Mouse (Mus musculus): ENCODE measurements around the gene Ndc1.

Ndc1 gene

DNA sequence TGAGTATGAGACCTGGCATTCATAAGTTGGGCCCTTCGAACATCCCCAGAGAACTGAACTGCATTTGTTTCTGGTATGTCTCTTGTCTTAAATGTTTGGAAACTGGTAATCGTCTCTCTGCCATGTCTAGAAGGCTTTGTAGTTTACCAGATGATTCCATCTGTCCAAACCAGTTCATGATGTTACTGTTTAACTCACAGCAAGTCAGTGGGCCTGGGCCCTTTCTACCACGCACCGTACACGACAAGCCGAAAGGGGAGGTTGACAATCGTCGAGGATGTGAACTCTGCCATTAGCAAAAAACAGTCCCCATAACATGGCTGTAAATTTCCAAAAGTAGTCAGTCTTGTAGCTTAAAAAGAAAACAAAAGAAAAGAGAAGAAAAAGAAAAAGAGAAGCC lies 71.2 kb downstream of the Ndc1 start:
- no peak for DNase-seq (ENCODE audit: extremely low read depth, insufficient read length, low spot score)

DNA sequence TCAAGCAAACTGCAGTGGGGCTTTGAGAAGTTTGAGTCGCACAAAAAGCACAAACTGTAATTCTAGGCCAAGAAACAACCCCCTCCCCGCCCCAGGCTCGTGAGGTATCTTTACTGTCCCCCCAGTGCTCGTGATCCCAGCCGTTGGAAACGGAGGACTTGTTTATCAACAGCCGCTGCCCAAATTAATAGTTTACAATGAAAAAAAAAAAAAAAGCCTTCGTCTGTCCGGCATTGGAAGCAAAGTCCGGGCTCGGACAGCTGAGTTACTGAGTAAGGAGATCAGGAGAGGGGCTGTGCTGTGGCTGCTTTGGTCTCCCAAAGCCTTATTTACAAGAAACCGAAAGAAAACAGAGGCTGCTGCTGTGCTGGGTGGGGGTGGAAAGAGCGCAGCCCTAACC lies 72.7 kb downstream of the Ndc1 start:
- no peak for DNase-seq (ENCODE audit: extremely low read depth, insufficient read length, low spot score)

DNA sequence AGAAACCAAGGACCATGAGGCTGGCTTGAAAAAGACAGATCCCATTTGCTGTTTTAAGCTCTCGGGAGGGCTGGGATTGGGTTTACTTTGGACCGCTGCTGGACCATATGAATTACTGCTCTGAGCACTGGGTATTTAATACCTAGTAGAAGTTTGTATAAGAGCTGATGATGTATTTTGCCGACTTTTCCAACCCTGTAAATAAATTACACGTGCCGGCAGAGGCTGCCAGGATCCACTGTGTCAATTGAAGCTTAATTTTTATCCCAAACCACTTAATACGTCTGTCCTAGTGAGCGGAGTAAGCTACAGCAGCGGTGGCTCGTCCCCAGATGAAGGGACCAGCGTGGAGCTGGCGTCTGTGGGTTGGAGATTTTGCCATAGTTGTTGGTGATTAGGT lies 74.7 kb downstream of the Ndc1 start:
- DNase-seq (ENCODE audit: extremely low read depth, insufficient read length, low spot score): no peak

DNA sequence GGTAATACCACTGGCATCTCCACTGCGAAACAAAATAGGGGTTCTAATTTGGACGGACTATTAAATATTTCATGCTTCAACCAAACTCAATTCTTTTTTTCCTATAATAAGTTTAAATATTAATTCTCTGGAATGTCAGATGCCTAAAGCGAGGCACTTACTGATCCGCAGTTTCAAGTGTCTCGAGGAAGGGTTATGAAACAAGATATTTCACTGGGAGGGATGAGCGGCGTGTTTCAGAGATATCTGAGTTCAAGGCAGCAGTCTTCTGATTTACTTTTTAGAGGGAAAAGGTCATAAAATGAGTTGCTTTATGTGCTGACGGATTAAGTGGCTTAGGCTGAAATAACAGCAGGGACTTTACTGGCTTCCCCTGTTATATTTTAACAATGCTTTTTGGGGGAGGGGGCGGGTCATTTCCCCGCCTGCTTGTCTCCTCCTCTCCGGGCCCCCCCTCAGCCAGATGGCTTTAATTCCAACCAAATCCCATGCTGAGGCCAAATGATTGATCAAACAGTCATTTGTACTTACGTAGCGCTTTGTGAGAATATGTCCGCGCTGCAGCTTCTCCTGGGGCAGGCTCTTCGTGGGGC lies 75.4 kb downstream of the Ndc1 start:
- no peak for DNase-seq (ENCODE audit: extremely low read depth, insufficient read length, low spot score)

DNA sequence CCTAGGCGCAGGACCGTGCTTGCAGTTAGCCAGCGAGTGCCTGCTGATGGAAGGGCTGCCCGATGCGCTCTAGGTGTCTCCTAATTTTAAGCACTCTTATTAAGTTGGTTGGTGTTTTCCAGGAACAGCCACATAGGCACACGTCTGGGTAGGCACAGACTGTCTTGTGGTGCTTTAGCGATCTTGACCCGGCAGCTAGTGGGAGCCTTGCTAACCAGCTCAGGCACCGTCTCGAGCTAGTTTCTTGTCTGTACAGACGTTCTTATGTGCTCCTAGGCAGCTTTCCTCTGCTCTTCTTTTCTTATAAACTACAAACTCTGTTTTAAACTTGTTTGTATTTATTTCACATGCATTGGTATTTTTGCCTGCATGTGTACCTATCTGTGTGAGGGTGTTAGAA lies 76.0 kb downstream of the Ndc1 start:
- DNase-seq (ENCODE audit: extremely low read depth, insufficient read length, low spot score): no peak

DNA sequence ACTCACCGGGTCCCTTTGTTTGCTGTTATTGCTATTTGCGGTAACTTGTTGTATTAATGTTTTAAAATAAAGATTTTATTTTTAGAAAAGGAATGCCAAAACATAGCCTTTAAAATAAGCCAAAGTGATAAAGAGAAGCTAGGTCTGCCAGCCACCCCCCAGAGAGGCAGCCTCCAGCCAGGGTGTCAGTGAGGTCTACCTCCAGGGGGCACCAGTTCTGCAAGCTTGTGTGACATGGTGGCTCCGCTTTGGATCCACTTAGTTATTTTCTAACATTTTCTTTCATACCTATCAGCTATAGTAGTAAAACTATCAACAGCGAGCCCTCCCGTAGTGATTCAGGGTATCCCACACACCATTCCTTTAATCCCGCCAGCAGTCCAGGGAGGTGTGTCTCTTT lies 80.9 kb downstream of the Ndc1 start:
- DNase-seq (ENCODE audit: extremely low read depth, insufficient read length, low spot score): no peak

DNA sequence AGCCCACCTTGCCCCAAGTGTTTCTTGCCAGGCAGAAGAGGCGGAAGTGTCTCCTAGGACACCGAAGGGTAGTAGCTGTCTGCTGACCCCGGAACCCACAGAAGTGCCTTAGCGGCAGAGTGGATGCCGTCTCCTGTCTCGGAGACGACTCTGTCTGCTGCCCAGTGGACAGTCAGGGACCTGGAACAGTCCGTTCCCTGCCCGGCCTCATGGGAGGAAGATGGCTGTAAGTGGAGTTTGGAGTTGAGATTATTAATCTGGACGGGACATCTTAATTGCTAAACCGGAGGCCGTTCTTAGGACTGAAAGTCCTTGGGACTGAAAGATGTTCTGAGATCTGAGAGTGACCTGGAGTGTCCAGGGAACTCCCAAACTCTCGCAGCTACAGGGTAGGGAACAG lies 81.9 kb downstream of the Ndc1 start:
- no peak for DNase-seq (ENCODE audit: extremely low read depth, insufficient read length, low spot score)

DNA sequence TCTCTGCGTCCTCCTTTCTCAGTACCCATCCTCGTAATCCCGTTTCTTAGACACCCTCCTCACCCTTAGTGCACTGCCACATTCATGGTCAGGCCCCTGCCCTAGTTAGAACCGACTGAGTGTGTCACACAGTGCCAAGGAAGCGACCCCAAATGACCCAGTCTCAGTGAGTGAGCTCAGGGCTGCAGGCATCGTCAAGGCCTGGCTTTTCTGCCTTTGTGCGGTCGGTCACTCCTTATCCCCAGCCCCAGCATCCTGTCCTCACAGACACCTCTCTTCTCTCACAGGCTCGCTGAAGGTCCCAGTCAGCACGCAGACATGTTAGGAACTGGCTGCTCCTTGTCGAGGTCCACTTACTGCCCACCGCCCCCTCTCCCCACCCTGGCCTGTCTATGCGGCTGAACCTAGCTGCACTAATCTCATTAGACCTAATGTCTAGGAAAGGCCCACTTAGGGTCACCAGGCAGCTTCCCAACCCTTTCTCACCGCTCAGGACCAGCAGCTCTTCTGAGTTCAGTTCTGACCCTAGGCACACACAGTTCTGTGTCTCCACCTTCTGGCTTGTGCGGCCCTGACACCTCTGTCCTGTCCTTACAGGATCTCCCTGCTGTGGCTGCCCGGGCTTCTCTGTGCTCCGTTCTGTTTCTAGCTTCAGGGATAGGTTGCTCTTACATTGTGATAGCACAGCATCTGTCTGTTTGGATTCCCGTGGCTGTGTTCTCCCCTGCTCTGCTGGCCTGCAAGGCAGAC lies 84.9 kb downstream of the Ndc1 start:
- no peak for DNase-seq (ENCODE audit: extremely low read depth, insufficient read length, low spot score)

DNA sequence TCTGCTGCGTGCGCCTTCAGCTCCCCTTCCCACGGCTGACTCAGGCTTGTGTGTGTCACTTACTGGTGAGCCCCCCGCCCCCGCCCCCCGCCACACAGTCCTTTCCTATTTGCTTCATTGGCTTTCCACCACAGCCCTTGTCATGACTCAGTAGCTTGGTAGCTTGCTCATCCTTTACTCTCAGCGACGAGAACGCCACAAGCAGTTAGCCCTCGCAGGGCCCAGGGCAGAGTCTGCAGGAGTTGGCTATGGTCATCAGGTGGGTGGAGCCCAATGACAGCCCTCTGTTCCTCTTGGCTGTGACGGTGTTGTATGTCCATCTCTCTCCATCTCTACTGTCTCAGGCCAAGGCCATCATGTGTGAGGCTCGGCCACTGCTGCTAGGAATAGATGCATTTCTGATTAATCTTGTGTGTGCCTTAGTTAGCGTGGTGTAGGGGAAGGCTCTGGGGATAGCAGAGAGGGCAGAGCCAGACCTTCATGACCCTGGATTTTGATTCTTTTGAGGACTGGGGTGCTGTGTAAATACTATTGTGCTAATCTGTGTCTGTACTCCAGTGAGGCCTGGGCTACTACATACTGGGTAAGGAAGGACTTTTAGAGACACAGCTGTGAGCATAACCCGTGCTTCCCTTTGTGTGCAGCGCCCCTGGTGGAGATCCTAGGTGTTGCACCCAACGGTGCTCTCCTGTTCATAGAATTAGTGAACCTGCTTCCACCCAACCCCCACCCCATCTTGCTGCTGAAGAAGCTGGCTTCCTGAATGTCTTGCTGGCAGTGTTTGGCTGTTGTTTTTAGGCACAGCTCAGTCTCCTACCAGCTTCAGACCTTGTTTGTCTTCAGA lies 85.8 kb downstream of the Ndc1 start:
- DNase-seq (ENCODE audit: extremely low read depth, insufficient read length, low spot score): peak; percentile 86

DNA sequence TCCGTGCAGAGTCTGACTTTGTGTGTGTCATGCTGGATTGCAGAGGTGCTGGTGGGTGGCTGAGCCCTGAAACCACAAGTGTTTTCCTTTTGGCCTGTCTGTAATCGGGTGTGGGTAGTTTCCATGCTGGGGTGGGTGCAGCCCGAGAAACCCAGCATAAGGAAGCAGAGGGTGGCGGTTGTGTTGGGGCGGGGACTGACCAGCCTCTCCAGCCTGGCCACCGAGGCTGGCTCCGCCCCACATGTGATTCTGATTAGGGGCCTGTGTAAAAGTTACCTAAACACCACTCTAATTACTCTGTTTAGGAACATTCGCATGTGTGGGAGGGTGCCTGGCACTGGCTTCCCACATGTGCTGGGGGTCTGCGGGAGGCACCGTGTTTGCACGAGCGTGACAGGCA lies 90.0 kb downstream of the Ndc1 start:
- DNase-seq (ENCODE audit: extremely low read depth, insufficient read length, low spot score): no peak

DNA sequence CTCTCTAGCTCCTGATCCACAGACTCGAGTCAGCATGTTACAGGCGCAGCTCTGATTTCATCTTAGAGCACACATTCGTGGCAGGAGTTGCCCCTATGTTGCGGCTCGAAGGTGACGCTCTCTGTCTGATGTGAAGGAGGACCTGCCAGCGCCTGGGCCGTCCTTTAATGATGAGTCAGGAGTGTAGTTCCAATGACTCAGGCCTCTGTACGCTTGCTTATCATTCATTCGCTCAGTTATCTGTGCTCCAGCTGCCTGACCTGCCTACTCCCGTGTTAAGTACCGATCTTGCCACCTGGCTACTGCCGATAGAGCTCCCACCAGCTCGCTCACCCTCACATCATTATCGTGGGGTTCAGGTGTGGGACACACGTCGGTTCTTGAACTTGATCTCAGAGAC lies 91.3 kb downstream of the Ndc1 start:
- DNase-seq (ENCODE audit: extremely low read depth, insufficient read length, low spot score): no peak

DNA sequence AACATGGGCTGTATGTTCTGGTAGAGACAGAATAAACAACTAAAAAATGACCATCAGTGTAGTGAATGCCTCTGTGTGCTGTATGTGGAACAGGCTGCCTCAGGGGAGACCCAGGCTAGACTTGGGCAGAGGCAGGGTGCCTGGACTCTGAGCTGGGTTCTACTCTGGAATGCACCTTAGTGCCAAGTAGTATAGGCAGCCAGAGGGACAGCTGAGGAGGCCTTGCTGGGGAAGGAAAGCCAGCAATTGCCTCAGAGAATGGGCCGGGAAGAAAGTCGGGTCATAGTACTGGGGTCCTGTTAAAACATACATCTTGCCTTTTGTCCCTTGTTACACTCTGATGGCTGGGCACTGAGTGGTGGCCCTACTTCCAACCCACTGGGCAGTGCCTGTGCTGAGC lies 91.9 kb downstream of the Ndc1 start:
- DNase-seq (ENCODE audit: extremely low read depth, insufficient read length, low spot score): no peak

DNA sequence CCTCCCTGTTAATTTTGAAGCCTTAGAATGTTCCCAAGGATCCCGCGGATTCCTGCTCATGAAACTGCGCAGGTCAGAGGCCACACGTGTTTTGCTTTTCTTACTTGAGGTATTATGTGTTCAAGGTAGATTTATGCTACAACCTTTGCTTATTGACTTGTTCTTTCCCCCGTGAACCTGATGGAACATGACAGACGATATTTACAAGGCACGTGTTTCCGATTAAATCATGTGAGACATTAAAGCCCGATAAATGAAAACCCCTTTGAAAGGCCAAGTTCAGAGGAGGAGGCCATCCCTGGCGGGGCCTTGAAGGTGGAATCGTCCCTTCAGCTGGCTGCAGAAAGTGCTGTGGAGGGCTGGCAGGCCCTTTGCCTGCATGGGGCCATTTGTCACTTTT lies 92.9 kb downstream of the Ndc1 start:
- no peak for DNase-seq (ENCODE audit: extremely low read depth, insufficient read length, low spot score)
